Mouse (Mus musculus): Measurements from ENCODE around the gene Kiss1r. TPM values are rescaled to one million over a fixed set of nuclear protein-coding genes. Genes with fewer than 3 reads are reported as not detected.

The Kiss1r gene
- polyA plus RNA-seq, 1 experiment, result 4.1 TPM

- no peak for TF ChIP-seq POLR2A (IDR thresholded peaks at IDR 0.05; ENCODE audit: borderline replicate concordance, extremely low read depth, insufficient read depth, insufficient read length, poor library complexity, severe bottlenecking)
- DNase-seq (ENCODE audit: low read depth), result peak; percentile 73
Observed at GRCm38 (mm10) chr10:79927324-79928029, 10.7 kb downstream of the Kiss1r start.

GRCm38 (mm10) chr10:79928030-79928694, 11.4 kb downstream of the Kiss1r start:
- TF ChIP-seq POLR2A (IDR thresholded peaks at IDR 0.05; ENCODE audit: borderline replicate concordance, extremely low read depth, insufficient read depth, insufficient read length, poor library complexity, severe bottlenecking) (no peak), CTCF (IDR thresholded peaks at IDR 0.05; ENCODE audit: borderline replicate concordance, extremely low read depth, insufficient read depth, insufficient read length) (no peak)
- DNase-seq (ENCODE audit: low read depth), result peak; percentile 62

- TF ChIP-seq CTCF (IDR thresholded peaks at IDR 0.05; ENCODE audit: borderline replicate concordance, extremely low read depth, insufficient read depth, insufficient read length), result no peak
- TF ChIP-seq POLR2A (IDR thresholded peaks at IDR 0.05; ENCODE audit: borderline replicate concordance, extremely low read depth, insufficient read depth, insufficient read length, poor library complexity, severe bottlenecking), result no peak
- DNase-seq (ENCODE audit: low read depth), result peak; percentile 9
Observed at GRCm38 (mm10) chr10:79928907-79929701, 12.3 kb downstream of the Kiss1r start.

- TF ChIP-seq CTCF (IDR thresholded peaks at IDR 0.05; ENCODE audit: borderline replicate concordance, extremely low read depth, insufficient read depth, insufficient read length) (no peak), POLR2A (IDR thresholded peaks at IDR 0.05; ENCODE audit: borderline replicate concordance, extremely low read depth, insufficient read depth, insufficient read length, poor library complexity, severe bottlenecking) (no peak)
- DNase-seq (ENCODE audit: low read depth), result no peak
Observed at GRCm38 (mm10) chr10:79929967-79930825, 13.4 kb downstream of the Kiss1r start.

- no peak for TF ChIP-seq CTCF (IDR thresholded peaks at IDR 0.05; ENCODE audit: borderline replicate concordance, extremely low read depth, insufficient read depth, insufficient read length)
- no peak for TF ChIP-seq POLR2A (IDR thresholded peaks at IDR 0.05; ENCODE audit: borderline replicate concordance, extremely low read depth, insufficient read depth, insufficient read length, poor library complexity, severe bottlenecking)
- DNase-seq (ENCODE audit: low read depth), result no peak
Observed at GRCm38 (mm10) chr10:79930826-79931186, 14.0 kb downstream of the Kiss1r start.

- TF ChIP-seq CTCF (IDR thresholded peaks at IDR 0.05; ENCODE audit: borderline replicate concordance, extremely low read depth, insufficient read depth, insufficient read length) (no peak), POLR2A (IDR thresholded peaks at IDR 0.05; ENCODE audit: borderline replicate concordance, extremely low read depth, insufficient read depth, insufficient read length, poor library complexity, severe bottlenecking) (no peak)
- DNase-seq (ENCODE audit: low read depth), result no peak
Observed at GRCm38 (mm10) chr10:79931797-79932196, 15.0 kb downstream of the Kiss1r start.

GRCm38 (mm10) chr10:79932736-79933135, 16.0 kb downstream of the Kiss1r start:
- peak; percentile 37 for DNase-seq (ENCODE audit: low read depth)
- TF ChIP-seq CTCF (IDR thresholded peaks at IDR 0.05; ENCODE audit: borderline replicate concordance, extremely low read depth, insufficient read depth, insufficient read length) (no peak), POLR2A (IDR thresholded peaks at IDR 0.05; ENCODE audit: borderline replicate concordance, extremely low read depth, insufficient read depth, insufficient read length, poor library complexity, severe bottlenecking) (no peak)

GRCm38 (mm10) chr10:79933145-79933679, 16.4 kb downstream of the Kiss1r start:
- DNase-seq (ENCODE audit: low read depth), result no peak

GRCm38 (mm10) chr10:79933861-79934260, 17.1 kb downstream of the Kiss1r start:
- no peak for DNase-seq (ENCODE audit: low read depth)
- TF ChIP-seq CTCF (IDR thresholded peaks at IDR 0.05; ENCODE audit: borderline replicate concordance, extremely low read depth, insufficient read depth, insufficient read length) (no peak), POLR2A (IDR thresholded peaks at IDR 0.05; ENCODE audit: borderline replicate concordance, extremely low read depth, insufficient read depth, insufficient read length, poor library complexity, severe bottlenecking) (no peak)

More at GRCm38 (mm10) chr10:79933145-79933679, 16.4 kb downstream of the Kiss1r start:
- no peak for TF ChIP-seq CTCF (IDR thresholded peaks at IDR 0.05; ENCODE audit: borderline replicate concordance, extremely low read depth, insufficient read depth, insufficient read length)
- no peak for TF ChIP-seq POLR2A (IDR thresholded peaks at IDR 0.05; ENCODE audit: borderline replicate concordance, extremely low read depth, insufficient read depth, insufficient read length, poor library complexity, severe bottlenecking)

- peak; percentile 62 for DNase-seq (ENCODE audit: low read depth)
- TF ChIP-seq CTCF (IDR thresholded peaks at IDR 0.05; ENCODE audit: borderline replicate concordance, extremely low read depth, insufficient read depth, insufficient read length), result no peak
- TF ChIP-seq POLR2A (IDR thresholded peaks at IDR 0.05; ENCODE audit: borderline replicate concordance, extremely low read depth, insufficient read depth, insufficient read length, poor library complexity, severe bottlenecking), result no peak
Observed at GRCm38 (mm10) chr10:79934272-79934721, 17.5 kb downstream of the Kiss1r start.
